Mouse (Mus musculus) hindbrain, embryonic 11.5 days (tissue): ENCODE measurements around the gene Cntfr. TPM values are rescaled to one million over a fixed set of nuclear protein-coding genes. Genes with fewer than 3 reads are reported as not detected.
"Not testable (repeated sequence)": the region's sequence is repeated elsewhere in the genome, so short reads cannot be mapped to it uniquely, and the experiment has no call there.

Experiments
- ATAC-seq: fragments of 200-750 bp; cut with Nextera tagmentation; 2 replicates; pipeline ENCODE4 v1.8.0; 2017; ENCODE audit warnings: mild to moderate bottlenecking, moderate TSS enrichment, moderate library complexity; ENCODE audit not compliant: low FRiP score
- DNase-seq: peaks from one replicate; pipeline ENCODE4 v3.0.0-alpha.2; 2015; ENCODE audit warnings: low spot score
- H3K27ac ChIP-seq: fragments of 300-500 bp; sonication (generic); 2 replicates; pipeline ENCODE4 v1.5.1; 2014; ENCODE audit warnings: mild to moderate bottlenecking, low read depth, low read length
- H3K27me3 ChIP-seq: fragments of 300-500 bp; sonication (generic); 2 replicates; pipeline ENCODE4 v1.6.1; 2014; ENCODE audit warnings: mild to moderate bottlenecking, low read length, moderate library complexity, mixed read lengths; ENCODE audit not compliant: control insufficient read depth, insufficient read depth
- H3K36me3 ChIP-seq: fragments of 300-500 bp; sonication (generic); 2 replicates; pipeline ENCODE4 v1.6.1; 2014; ENCODE audit warnings: mild to moderate bottlenecking, low read length, moderate library complexity, mixed read lengths; ENCODE audit not compliant: control insufficient read depth, insufficient read depth
- H3K4me1 ChIP-seq: fragments of 300-500 bp; sonication (generic); replicated peaks from 2 replicates; pipeline ENCODE4 v1.6.1; 2014; ENCODE audit warnings: low read length, mixed read lengths; ENCODE audit not compliant: control insufficient read depth, insufficient read depth
- H3K4me2 ChIP-seq: fragments of 300-500 bp; sonication (generic); replicated peaks from 2 replicates; pipeline ENCODE4 v1.6.1; 2014; ENCODE audit warnings: mild to moderate bottlenecking, low read depth, low read length
- H3K4me3 ChIP-seq: fragments of 300-500 bp; sonication (generic); 2 replicates; pipeline ENCODE4 v1.5.1; 2014; ENCODE audit warnings: low read depth, low read length
- H3K9ac ChIP-seq: fragments of 300-500 bp; sonication (generic); 2 replicates; pipeline ENCODE4 v1.6.1; 2014; ENCODE audit warnings: low read depth, low read length
- H3K9me3 ChIP-seq: fragments of 300-500 bp; sonication (generic); 2 replicates; pipeline ENCODE4 v1.6.1; 2016; ENCODE audit warnings: low read length; ENCODE audit not compliant: control insufficient read depth
- WGBS: fragments of 180-500 bp; shearing (Covaris S2); extraction: QIAGEN DNeasy Blood & Tissue Kit; methylation state at CpG from one replicate; pipeline ENCODE4 v1.1.7; 2014; 5-methylcytosine and 5-hydroxymethylcytosine counted together
- polyA plus RNA-seq: library from polyadenylated mRNA; unstranded; fragments of >200 nt; fragmentation: Nextera tagmentation; extraction: Ambion mirVana; gene quantifications from 2 replicates; pipeline ENCODE4 v1.2.1, GENCODE M21; 2014

Cntfr gene
- polyA plus RNA-seq, 1 experiment from 2014 or later: 29.5 TPM

DNA sequence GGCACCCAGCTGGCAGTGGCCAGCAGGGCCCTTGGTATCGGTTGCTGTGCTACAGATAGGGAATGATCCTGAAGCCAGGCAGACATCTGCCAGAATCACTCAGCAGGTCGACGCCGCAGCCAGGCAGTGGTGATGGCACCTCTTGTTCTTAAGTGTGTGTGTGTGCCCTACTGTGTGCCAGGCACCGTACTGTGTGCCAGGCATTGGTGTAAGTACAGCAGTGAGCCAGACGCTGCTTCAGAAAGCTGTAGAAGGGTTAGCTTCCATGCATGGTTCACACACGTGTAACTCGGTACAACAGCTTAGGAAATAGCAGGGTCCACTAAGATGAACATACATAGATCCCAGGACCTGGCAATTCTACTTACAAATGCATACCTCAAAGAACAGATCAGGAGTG, 3.3 kb upstream of the Cntfr start:
- not testable (repeated sequence) for H3K4me1 ChIP-seq

GRCm38 (mm10) chr4:41699783-41700182, 2.9 kb upstream of the Cntfr start, which contains the start of gene Il11ra1:
Il11ra1 (plus strand) TSS chr4:41699989.
- H3K9me3 ChIP-seq, H3K27me3 ChIP-seq, H3K4me3 ChIP-seq, DNase-seq, H3K4me1 ChIP-seq, H3K4me2 ChIP-seq, H3K9ac ChIP-seq, ATAC-seq, H3K27ac ChIP-seq, H3K36me3 ChIP-seq: not testable (repeated sequence)
- 71% methylated on average over 9 of the region's 10 CpGs for WGBS

More for the DNA sequence above, 3.3 kb upstream of the Cntfr start:
- not testable (repeated sequence) for DNase-seq, H3K27me3 ChIP-seq, H3K27ac ChIP-seq, H3K9me3 ChIP-seq, H3K4me3 ChIP-seq, ATAC-seq, H3K9ac ChIP-seq, H3K36me3 ChIP-seq, H3K4me2 ChIP-seq
- 79% methylated on average over 2 of the region's 8 CpGs for WGBS

- H3K36me3 ChIP-seq, ATAC-seq, H3K27me3 ChIP-seq, H3K4me2 ChIP-seq, H3K4me1 ChIP-seq, H3K9me3 ChIP-seq, H3K27ac ChIP-seq, H3K9ac ChIP-seq, H3K4me3 ChIP-seq, DNase-seq: not testable (repeated sequence)
- 7% methylated on average over 18 of the region's 32 CpGs for WGBS
Measured at GRCm38 (mm10) chr4:41698421-41699016, 1.6 kb upstream of the Cntfr start.

GRCm38 (mm10) chr4:41696452-41696851, 437 bp downstream of the Cntfr start:
- peak; percentile 22 for DNase-seq
- H3K27ac ChIP-seq, H3K9me3 ChIP-seq, ATAC-seq, H3K27me3 ChIP-seq, H3K4me3 ChIP-seq, H3K4me1 ChIP-seq, H3K9ac ChIP-seq, H3K4me2 ChIP-seq, H3K36me3 ChIP-seq: not testable (repeated sequence)
- 3% methylated on average over 8 of the region's 15 CpGs for WGBS

DNA sequence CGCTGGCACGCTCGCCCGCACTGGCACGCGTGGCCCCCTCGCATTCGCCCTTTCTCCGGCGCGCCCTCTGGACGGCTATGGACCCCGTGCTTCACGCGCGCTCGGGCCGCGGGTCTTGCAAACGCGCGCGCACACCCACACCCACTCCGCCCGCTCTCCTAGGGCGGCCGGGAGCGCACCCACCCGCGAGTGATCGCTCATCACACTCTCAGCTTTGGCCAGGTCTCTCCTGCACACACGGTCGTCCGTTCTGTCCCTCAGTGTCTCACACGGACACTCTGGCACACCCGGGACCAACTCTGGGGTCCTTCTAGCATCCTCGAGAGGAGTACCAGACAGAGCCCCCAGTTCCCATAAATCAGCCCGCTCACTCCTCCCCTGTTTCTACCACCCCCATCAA, 1.1 kb downstream of the Cntfr start:
- H3K4me3 ChIP-seq: not testable (repeated sequence)

DNA sequence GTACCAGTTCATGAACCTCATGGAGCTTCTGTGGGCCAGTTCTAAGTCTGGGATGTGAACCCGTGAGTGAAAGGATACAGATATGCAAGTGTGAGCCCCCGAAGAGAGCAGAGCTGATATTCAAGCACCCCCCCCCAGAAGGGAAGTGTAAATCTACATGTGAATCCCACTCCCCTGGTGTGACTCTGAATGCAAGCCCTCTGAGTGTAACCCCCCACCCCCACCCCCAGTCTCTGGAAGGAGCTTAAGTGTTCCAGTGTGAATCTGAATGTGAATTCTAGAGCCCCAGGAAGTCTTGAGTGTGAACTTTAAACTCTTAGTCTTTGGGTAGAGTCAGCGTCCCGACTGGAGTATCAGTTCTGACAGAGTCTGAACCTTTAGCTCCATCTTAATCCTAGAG, 3.4 kb downstream of the Cntfr start:
- H3K27ac ChIP-seq, H3K4me1 ChIP-seq, H3K9me3 ChIP-seq, H3K27me3 ChIP-seq, DNase-seq, ATAC-seq, H3K36me3 ChIP-seq: not testable (repeated sequence)
- H3K4me2 ChIP-seq: peak overlapping the region; percentile 29
- peak overlapping the region; percentile 7; the same call in 1 of the 2 replicates for H3K9ac ChIP-seq
- 5% methylated on average over 4 of the region's 4 CpGs for WGBS
- peak overlapping the region; percentile 15; the same call in 1 of the 2 replicates for H3K4me3 ChIP-seq

More for the DNA sequence above, 1.1 kb downstream of the Cntfr start:
- not testable (repeated sequence) for H3K4me1 ChIP-seq, ATAC-seq, H3K27me3 ChIP-seq, DNase-seq, H3K9me3 ChIP-seq, H3K9ac ChIP-seq, H3K36me3 ChIP-seq, H3K27ac ChIP-seq
- peak overlapping the region; percentile 13; the same call in 1 of the 2 replicates for H3K4me2 ChIP-seq
- 0% methylated on average over 11 of the region's 38 CpGs for WGBS

DNA sequence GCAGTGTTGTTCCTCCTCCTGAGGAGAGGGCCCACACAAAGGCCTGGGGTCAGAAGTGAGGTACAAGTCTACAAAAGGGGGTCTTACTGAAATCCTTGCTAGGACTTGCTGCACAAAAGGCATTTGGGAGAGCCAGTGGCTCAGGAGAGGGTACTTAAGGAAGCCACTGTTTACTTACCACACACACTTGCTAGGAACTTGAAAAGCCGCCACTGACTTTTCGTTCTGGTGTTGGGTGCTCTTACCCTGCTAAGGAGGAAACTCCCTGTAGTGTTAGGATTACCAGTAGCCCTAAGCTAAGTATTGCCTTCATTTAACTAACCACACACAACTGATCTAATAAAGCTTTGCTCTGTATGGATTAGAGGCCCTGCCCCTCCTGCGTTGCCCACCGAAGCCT, 6.9 kb downstream of the Cntfr start:
- H3K27me3 ChIP-seq, H3K9ac ChIP-seq, H3K4me3 ChIP-seq, H3K4me2 ChIP-seq, ATAC-seq, H3K27ac ChIP-seq, H3K9me3 ChIP-seq, H3K4me1 ChIP-seq, H3K36me3 ChIP-seq, DNase-seq: not testable (repeated sequence)
- WGBS: no CpG with 5 or more reads among the region's 4 CpGs

DNA sequence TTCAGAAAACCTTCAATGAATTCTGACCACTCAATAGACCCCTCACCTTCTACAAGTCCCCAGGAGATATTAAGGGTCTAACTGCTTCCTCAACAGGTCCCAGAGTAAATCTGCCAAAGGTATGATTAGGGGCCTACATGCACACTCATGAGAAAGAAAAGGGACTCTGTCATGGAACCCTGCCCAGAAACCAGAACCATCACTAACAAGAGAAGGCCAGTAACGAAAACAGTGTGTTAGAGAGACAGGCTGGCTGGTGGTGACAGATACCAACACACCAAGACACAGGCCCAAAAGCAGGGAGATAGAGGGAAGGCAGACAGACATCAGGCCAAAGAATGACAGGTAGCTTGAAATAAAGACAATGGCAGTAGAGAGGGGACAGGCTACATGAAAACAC, 8.3 kb downstream of the Cntfr start:
- H3K4me2 ChIP-seq, H3K4me1 ChIP-seq, H3K4me3 ChIP-seq, H3K9me3 ChIP-seq, H3K27ac ChIP-seq, H3K27me3 ChIP-seq, H3K9ac ChIP-seq, ATAC-seq, H3K36me3 ChIP-seq, DNase-seq: not testable (repeated sequence)
- WGBS: 66% methylated on average over 1 of the region's 1 CpGs

- WGBS: 19% methylated on average over 8 of the region's 10 CpGs
- peak; percentile 46 for ATAC-seq
- not testable (repeated sequence) for H3K4me3 ChIP-seq, H3K36me3 ChIP-seq, H3K4me1 ChIP-seq, H3K9me3 ChIP-seq, H3K4me2 ChIP-seq, H3K27me3 ChIP-seq, H3K9ac ChIP-seq
- DNase-seq: peak; percentile 66
- peak overlapping the region; percentile 70 for H3K27ac ChIP-seq
Measured at GRCm38 (mm10) chr4:41685882-41686492, 10.9 kb downstream of the Cntfr start.
